Mouse (Mus musculus) lung, adult 18-20 months (tissue): ENCODE measurements around the gene Irf1.
A peak's percentile ranks its signal among the peaks of the same experiment; 100 is the strongest.

ENCODE experiments used
- DNase-seq, 2 experiments: peaks; one replicate each; pipeline ENCODE4 v3.0.0; 2022; ENCODE audit warnings: mixed read lengths in 2 of 2

Gene Irf1

GRCm38 (mm10) chr11:53786058-53787031 lies 16.5 kb downstream of the Irf1 start:
- peak; percentile 47 to 67 for DNase-seq

- peak; percentile 81 to 86 for DNase-seq
Observed at GRCm38 (mm10) chr11:53788196-53788595, 18.4 kb downstream of the Irf1 start.

GRCm38 (mm10) chr11:53789277-53789676 lies 19.5 kb downstream of the Irf1 start:
- DNase-seq: no peak

- peak in 1 of 2 experiments; percentile 5 for DNase-seq
Observed at GRCm38 (mm10) chr11:53792986-53793385, 23.2 kb downstream of the Irf1 start.

GRCm38 (mm10) chr11:53794015-53794414 lies 24.2 kb downstream of the Irf1 start:
- peak in 1 of 2 experiments; percentile 40 for DNase-seq

GRCm38 (mm10) chr11:53794671-53795557 lies 25.1 kb downstream of the Irf1 start:
- DNase-seq: peak; percentile 72 to 79

- peak in 1 of 2 experiments; percentile 45 for DNase-seq
Observed at GRCm38 (mm10) chr11:53795813-53796212, 26.0 kb downstream of the Irf1 start.

GRCm38 (mm10) chr11:53796409-53797151 lies 26.8 kb downstream of the Irf1 start:
- peak; percentile 78 to 84 for DNase-seq

- no peak for DNase-seq
Observed at GRCm38 (mm10) chr11:53797386-53797920, 27.6 kb downstream of the Irf1 start.

GRCm38 (mm10) chr11:53798041-53798711 lies 28.4 kb downstream of the Irf1 start:
- DNase-seq: no peak

- DNase-seq: no peak
Observed at GRCm38 (mm10) chr11:53800036-53800435, 30.2 kb downstream of the Irf1 start.

GRCm38 (mm10) chr11:53800975-53801374 lies 31.2 kb downstream of the Irf1 start:
- no peak for DNase-seq

GRCm38 (mm10) chr11:53803093-53803492 lies 33.3 kb downstream of the Irf1 start:
- DNase-seq: no peak

- DNase-seq: no peak
Observed at GRCm38 (mm10) chr11:53803494-53803893, 33.7 kb downstream of the Irf1 start.

- DNase-seq: no peak
Observed at GRCm38 (mm10) chr11:53804569-53805344, 34.9 kb downstream of the Irf1 start.

GRCm38 (mm10) chr11:53805786-53806185 lies 36.0 kb downstream of the Irf1 start:
- DNase-seq: peak; percentile 91 to 95

- peak; percentile 48 to 68 for DNase-seq
Observed at GRCm38 (mm10) chr11:53809354-53809753, 39.5 kb downstream of the Irf1 start.

GRCm38 (mm10) chr11:53810156-53810555 lies 40.3 kb downstream of the Irf1 start:
- no peak for DNase-seq

GRCm38 (mm10) chr11:53810749-53811148 lies 40.9 kb downstream of the Irf1 start:
- DNase-seq: peak in 1 of 2 experiments; percentile 43

- DNase-seq: no peak
Observed at GRCm38 (mm10) chr11:53811312-53811711, 41.5 kb downstream of the Irf1 start.
